Mouse (Mus musculus) forebrain, embryonic 14.5 days (tissue): ENCODE data around the gene Krtap1-5. TPM values are rescaled to one million over a fixed set of nuclear protein-coding genes. Genes with fewer than 3 reads are reported as not detected.

Source experiments
- ATAC-seq: fragments of 200-750 bp; cut with Nextera tagmentation; 2 replicates; pipeline ENCODE4 v1.8.0; 2017; ENCODE audit warnings: mild to moderate bottlenecking, moderate library complexity
- DNase-seq: peaks from one replicate; pipeline ENCODE4 v3.0.0-alpha.2; 2015; ENCODE audit warnings: low spot score
- H3K27ac ChIP-seq: fragments of 300-500 bp; sonication (generic); 2 replicates; pipeline ENCODE4 v1.5.1; 2014; ENCODE audit warnings: low read depth, mild to moderate bottlenecking, control low read depth, low read length, moderate library complexity
- H3K27me3 ChIP-seq: fragments of 300-500 bp; sonication (generic); replicated peaks from 2 replicates; pipeline ENCODE4 v1.6.1; 2014; ENCODE audit warnings: low read length, control low read depth, mixed read lengths; ENCODE audit not compliant: control insufficient read depth, insufficient read depth
- H3K36me3 ChIP-seq: fragments of 300-500 bp; sonication (generic); 2 replicates; pipeline ENCODE4 v1.6.1; 2014; ENCODE audit warnings: low read length, control low read depth; ENCODE audit not compliant: control insufficient read depth, insufficient read depth
- H3K4me1 ChIP-seq: fragments of 300-500 bp; sonication (generic); 2 replicates; pipeline ENCODE4 v1.6.1; 2014; ENCODE audit warnings: antibody characterized with exemption, low read length, control low read depth; ENCODE audit not compliant: control insufficient read depth, insufficient read depth
- H3K4me2 ChIP-seq: fragments of 300-500 bp; sonication (generic); 2 replicates; pipeline ENCODE4 v1.6.1; 2014; ENCODE audit warnings: mild to moderate bottlenecking, control low read depth, low read length
- H3K4me3 ChIP-seq: fragments of 300-500 bp; sonication (generic); 2 replicates; pipeline ENCODE4 v1.5.1; 2014; ENCODE audit warnings: low read depth, low read length, control low read depth
- H3K9ac ChIP-seq: fragments of 300-500 bp; sonication (generic); 2 replicates; pipeline ENCODE4 v1.6.1; 2014; ENCODE audit warnings: mild to moderate bottlenecking, low read length, control low read depth, moderate library complexity
- H3K9me3 ChIP-seq: fragments of 300-500 bp; sonication (generic); replicated peaks from 2 replicates; pipeline ENCODE4 v1.6.1; 2016; ENCODE audit warnings: low read length, control low read depth, mixed read lengths; ENCODE audit not compliant: control insufficient read depth
- WGBS: fragments of 180-500 bp; shearing (Covaris S2); extraction: QIAGEN DNeasy Blood & Tissue Kit; methylation state at CpG from one replicate; pipeline ENCODE4 v1.1.7; 2014; 5-methylcytosine and 5-hydroxymethylcytosine counted together
- polyA plus RNA-seq: library from polyadenylated mRNA; unstranded; fragments of >200 nt; fragmentation: Nextera tagmentation; extraction: Ambion mirVana; gene quantifications from 2 replicates; pipeline ENCODE4 v1.2.1, GENCODE M21; 2014

Gene Krtap1-5
- polyA plus RNA-seq, 1 experiment from 2014 or later, result not detected

GRCm38 (mm10) chr11:99557976-99558745 is 22.7 kb downstream of the Krtap1-5 start:
- H3K9me3 ChIP-seq, result no peaks in the 10 kb centered on the region
- H3K4me3 ChIP-seq, result no peak overlapping the region
- WGBS, result 89% methylated on average over 3 of the region's 3 CpGs
- DNase-seq (no peak), ATAC-seq (no peak)
- H3K9ac ChIP-seq, result no peak overlapping the region
- no peaks in the 10 kb centered on the region for H3K27me3 ChIP-seq
- H3K4me2 ChIP-seq, result no peak overlapping the region
- H3K27ac ChIP-seq, result no peak overlapping the region
- H3K4me1 ChIP-seq, result no peaks in the 10 kb centered on the region
- H3K36me3 ChIP-seq, result no peaks in the 10 kb centered on the region

GRCm38 (mm10) chr11:99556753-99557152 is 24.1 kb downstream of the Krtap1-5 start, which contains the start of gene Krtap3-2:
Gene Krtap3-2 (minus strand): TSS chr11:99556853.
- no peaks in the 10 kb centered on the region for H3K4me1 ChIP-seq
- H3K4me2 ChIP-seq, result no peak within 1 kb of the TSS
- DNase-seq, result no peak
- H3K36me3 ChIP-seq, result no peaks in the 10 kb centered on the region
- H3K9ac ChIP-seq, result no peak within 1 kb of the TSS
- no peaks in the 10 kb centered on the region for H3K27me3 ChIP-seq
- 100% methylated on average over 1 of the region's 2 CpGs for WGBS
- H3K9me3 ChIP-seq, result no peaks in the 10 kb centered on the region
- no peak within 1 kb of the TSS for H3K4me3 ChIP-seq
- no peak for ATAC-seq
- no peak within 1 kb of the TSS for H3K27ac ChIP-seq

DNA sequence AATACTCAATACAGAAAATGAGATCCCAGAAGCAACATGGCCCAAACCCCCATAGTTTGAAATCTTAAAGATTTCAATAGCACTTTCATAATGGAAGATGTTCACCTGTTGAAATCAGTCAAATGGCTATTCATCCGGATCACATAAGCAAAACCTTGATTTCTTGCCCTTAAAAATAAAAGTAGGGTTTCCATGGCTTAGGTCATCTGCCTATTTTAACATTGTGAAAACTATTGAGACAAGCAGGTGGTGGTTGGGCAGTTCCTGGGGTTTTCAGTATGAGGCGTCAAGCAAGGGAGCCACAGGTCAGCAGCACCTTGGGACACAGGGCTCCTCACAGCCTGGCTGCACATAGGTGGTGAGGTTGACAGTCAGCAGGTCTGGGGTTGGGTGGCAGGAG is 24.6 kb downstream of the Krtap1-5 start:
- Histone ChIP-seq H3K36me3 (no peaks in the 10 kb centered on the region), H3K27ac (no peak overlapping the region), H3K9me3 (no peaks in the 10 kb centered on the region), H3K4me1 (no peaks in the 10 kb centered on the region), H3K4me3 (no peak overlapping the region), H3K4me2 (no peak overlapping the region), H3K9ac (no peak overlapping the region), H3K27me3 (no peaks in the 10 kb centered on the region)
- 97% methylated on average over 2 of the region's 2 CpGs for WGBS
- ATAC-seq, result no peak
- no peak for DNase-seq

- 34% methylated on average over 3 of the region's 4 CpGs for WGBS
These were observed 30.1 kb downstream of the Krtap1-5 start, which contains the start of gene Krtap3-3 for GRCm38 (mm10) chr11:99550765-99551164. Gene Krtap3-3 (minus strand): TSS chr11:99550865.

DNA sequence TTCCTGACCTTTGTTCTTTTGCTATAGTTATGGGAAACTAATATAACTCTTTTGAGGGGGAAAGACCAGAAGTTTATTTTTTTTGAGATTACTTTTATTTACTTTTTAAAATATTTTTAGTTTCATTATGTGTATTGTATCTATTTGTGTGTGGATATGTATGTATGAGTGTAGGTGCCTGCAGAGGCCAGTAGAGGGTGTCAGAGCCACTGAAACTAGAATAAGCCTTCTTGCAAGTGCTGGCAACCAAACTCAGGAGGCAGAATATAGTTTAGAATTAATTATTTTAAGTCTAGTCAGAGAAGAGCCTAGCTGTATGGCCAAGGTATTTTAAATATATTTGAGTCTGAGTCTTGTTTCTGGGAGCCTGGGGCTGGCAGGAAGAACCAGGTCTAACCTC is 32.9 kb downstream of the Krtap1-5 start:
- Histone ChIP-seq H3K36me3 (no peaks in the 10 kb centered on the region), H3K9me3 (no peaks in the 10 kb centered on the region), H3K4me2 (no peak overlapping the region), H3K27ac (no peak overlapping the region), H3K27me3 (no peaks in the 10 kb centered on the region), H3K4me3 (no peak overlapping the region), H3K9ac (no peak overlapping the region), H3K4me1 (no peaks in the 10 kb centered on the region)
- ATAC-seq (no peak), DNase-seq (no peak)

More at GRCm38 (mm10) chr11:99550765-99551164, 30.1 kb downstream of the Krtap1-5 start, which contains the start of gene Krtap3-3:
- no peaks in the 10 kb centered on the region for H3K27me3 ChIP-seq
- H3K4me2 ChIP-seq, result no peak within 1 kb of the TSS
- H3K4me3 ChIP-seq, result no peak within 1 kb of the TSS
- H3K4me1 ChIP-seq, result no peaks in the 10 kb centered on the region
- no peaks in the 10 kb centered on the region for H3K36me3 ChIP-seq
- no peak within 1 kb of the TSS for H3K9ac ChIP-seq
- no peak within 1 kb of the TSS for H3K27ac ChIP-seq
- no peaks in the 10 kb centered on the region for H3K9me3 ChIP-seq
- DNase-seq, result peak; percentile 16
- no peak for ATAC-seq

DNA sequence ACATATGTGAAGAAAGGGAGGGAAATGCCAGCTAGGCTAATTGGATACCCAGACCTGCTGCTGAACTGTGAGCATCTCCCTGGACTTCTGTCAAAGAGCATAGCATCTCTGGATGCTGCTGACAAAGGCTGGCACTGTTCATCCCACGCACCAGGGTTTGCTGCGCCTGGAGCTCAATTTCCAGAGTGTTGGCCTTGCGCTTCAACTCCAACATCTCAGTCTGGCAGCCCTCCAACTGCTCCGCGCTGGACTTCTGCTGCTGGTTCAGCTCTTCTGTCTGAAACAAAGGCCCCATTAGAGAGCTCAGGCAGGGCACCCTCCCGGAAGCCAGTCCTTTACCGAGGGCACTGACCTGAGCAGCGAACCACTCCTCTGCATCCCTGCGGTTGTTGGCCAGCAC is 41.1 kb downstream of the Krtap1-5 start:
- ATAC-seq, result no peak
- Histone ChIP-seq H3K27me3 (no peaks in the 10 kb centered on the region), H3K4me3 (no peak overlapping the region), H3K27ac (no peak overlapping the region), H3K9ac (no peak overlapping the region), H3K4me2 (no peak overlapping the region), H3K9me3 (no peaks in the 10 kb centered on the region), H3K36me3 (no peaks in the 10 kb centered on the region), H3K4me1 (0 out of 2 replicates have a peak, but pooled peaks cover 4% of the 10 kb centered on the region)
- DNase-seq, result peak; percentile 39
- 39% methylated on average over 9 of the region's 9 CpGs for WGBS

Other genes starting within 250 kb of the Krtap1-5 start
- not detected in 2 replicates for gene Krt26, start 243.1 kb downstream of the Krtap1-5 start, polyA plus RNA-seq
- gene Krt27, start 229.9 kb downstream of the Krtap1-5 start, polyA plus RNA-seq, result not detected in 2 replicates
- gene Krt28, start 206.1 kb downstream of the Krtap1-5 start, polyA plus RNA-seq, result 0.17 and 0.34 TPM in 2 replicates
- 30.9 and 33.3 TPM in 2 replicates for gene Krt10, start 191.7 kb downstream of the Krtap1-5 start, polyA plus RNA-seq
- gene Krt12, start 158.8 kb downstream of the Krtap1-5 start, polyA plus RNA-seq, result 0.23 TPM in 1 of 2 replicates, not detected in the other
- gene Krt20, start 142.9 kb downstream of the Krtap1-5 start, polyA plus RNA-seq, result not detected in 2 replicates
- gene Krt23, start 87.9 kb downstream of the Krtap1-5 start, polyA plus RNA-seq, result 0.10 TPM in 1 of 2 replicates, not detected in the other
- not detected in 2 replicates for gene Krt39, start 59.7 kb downstream of the Krtap1-5 start, polyA plus RNA-seq
- gene Krt40, start 37.9 kb downstream of the Krtap1-5 start, polyA plus RNA-seq, result not detected in 2 replicates
- gene Krtap3-3, start 30.2 kb downstream of the Krtap1-5 start, polyA plus RNA-seq, result not detected in 2 replicates
- not detected in 2 replicates for gene Krtap3-2, start 24.2 kb downstream of the Krtap1-5 start, polyA plus RNA-seq
- not detected in 2 replicates for gene Gm11939, start 21.6 kb downstream of the Krtap1-5 start, polyA plus RNA-seq
- gene Krtap3-1, start 14.4 kb downstream of the Krtap1-5 start, polyA plus RNA-seq, result not detected in 2 replicates
- gene Krtap1-4, start 2.6 kb upstream of the Krtap1-5 start, polyA plus RNA-seq, result not detected in 2 replicates
- not detected in 2 replicates for gene Krtap1-3, start 10.3 kb upstream of the Krtap1-5 start, polyA plus RNA-seq
- not detected in 2 replicates for gene Krtap9-3, start 17.1 kb upstream of the Krtap1-5 start, polyA plus RNA-seq
- not detected in 2 replicates for gene Gm11938, start 22.3 kb upstream of the Krtap1-5 start, polyA plus RNA-seq
- gene Gm11937, start 29.2 kb upstream of the Krtap1-5 start, polyA plus RNA-seq, result not detected in 2 replicates
- not detected in 2 replicates for gene Krtap2-4, start 33.8 kb upstream of the Krtap1-5 start, polyA plus RNA-seq
- not detected in 2 replicates for gene Gm11562, start 39.4 kb upstream of the Krtap1-5 start, polyA plus RNA-seq
- not detected in 2 replicates for gene Krtap4-1, start 47.2 kb upstream of the Krtap1-5 start, polyA plus RNA-seq
- gene Krtap4-2, start 54.1 kb upstream of the Krtap1-5 start, polyA plus RNA-seq, result not detected in 2 replicates
- not detected in 2 replicates for gene Krtap4-7, start 63.1 kb upstream of the Krtap1-5 start, polyA plus RNA-seq
- gene Gm11555, start 69.2 kb upstream of the Krtap1-5 start, polyA plus RNA-seq, result not detected in 2 replicates
- gene Gm11563, start 77.9 kb upstream of the Krtap1-5 start, polyA plus RNA-seq, result not detected in 2 replicates
- not detected in 2 replicates for gene Krtap4-6, start 84.9 kb upstream of the Krtap1-5 start, polyA plus RNA-seq
- gene Gm14190, start 109.7 kb upstream of the Krtap1-5 start, polyA plus RNA-seq, result not detected in 2 replicates
- gene Gm14180, start 153.3 kb upstream of the Krtap1-5 start, polyA plus RNA-seq, result not detected in 2 replicates
- not detected in 2 replicates for gene Gm11595, start 191.9 kb upstream of the Krtap1-5 start, polyA plus RNA-seq
- gene Krtap4-8, start 199.7 kb upstream of the Krtap1-5 start, polyA plus RNA-seq, result not detected in 2 replicates
- not detected in 2 replicates for gene Krtap4-9, start 204.2 kb upstream of the Krtap1-5 start, polyA plus RNA-seq
- not detected in 2 replicates for gene Gm11596, start 212.5 kb upstream of the Krtap1-5 start, polyA plus RNA-seq
- gene Gm11569, start 217.9 kb upstream of the Krtap1-5 start, polyA plus RNA-seq, result not detected in 2 replicates
- not detected in 2 replicates for gene Gm11554, start 223.4 kb upstream of the Krtap1-5 start, polyA plus RNA-seq
- not detected in 2 replicates for gene Krtap4-13, start 228.9 kb upstream of the Krtap1-5 start, polyA plus RNA-seq
- not detected in 2 replicates for gene Gm11564, start 234.7 kb upstream of the Krtap1-5 start, polyA plus RNA-seq